Mouse (Mus musculus) embryo, embryonic 11 days (tissue): Measurements from ENCODE around the gene Slc29a1.

ENCODE experiments used
- DNase-seq: peaks from one replicate; pipeline ENCODE4 v3.0.0-alpha.2; 2015

The Slc29a1 gene

DNA sequence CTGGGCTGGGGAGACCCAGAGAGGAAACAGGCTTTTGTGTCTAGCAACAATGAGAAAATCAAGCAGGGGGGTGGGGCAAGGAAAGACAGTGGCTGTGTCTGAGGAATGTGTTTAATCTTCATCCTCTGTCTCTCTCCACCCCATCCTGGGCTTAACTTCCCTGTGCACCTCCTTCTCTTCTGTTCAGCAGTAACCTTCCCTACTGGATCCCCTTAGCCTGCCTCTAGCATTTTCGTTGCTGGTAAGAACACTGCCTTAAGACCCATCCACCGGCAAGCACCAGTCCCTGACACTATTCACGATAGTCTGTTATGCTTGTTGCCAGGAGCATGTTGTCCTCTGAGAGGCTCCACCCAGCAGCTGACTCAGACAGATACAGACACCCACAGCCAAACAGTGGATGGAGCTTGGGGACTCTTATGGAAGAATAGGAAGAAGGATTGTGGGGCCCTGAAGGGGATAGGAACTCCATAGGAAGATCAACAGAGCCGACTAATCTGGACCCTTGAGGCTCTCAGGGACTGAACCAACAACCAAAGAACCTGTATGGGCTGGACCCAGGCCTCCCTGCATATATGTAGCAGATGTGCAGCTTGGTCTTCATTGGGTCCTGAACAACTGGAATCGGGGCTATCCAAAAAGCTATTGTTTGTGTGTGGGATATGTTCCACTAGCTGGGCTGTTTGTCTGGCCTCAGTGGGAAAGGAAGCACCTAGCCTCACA, 10.9 kb upstream of the Slc29a1 start:
- DNase-seq, result no peak

DNA sequence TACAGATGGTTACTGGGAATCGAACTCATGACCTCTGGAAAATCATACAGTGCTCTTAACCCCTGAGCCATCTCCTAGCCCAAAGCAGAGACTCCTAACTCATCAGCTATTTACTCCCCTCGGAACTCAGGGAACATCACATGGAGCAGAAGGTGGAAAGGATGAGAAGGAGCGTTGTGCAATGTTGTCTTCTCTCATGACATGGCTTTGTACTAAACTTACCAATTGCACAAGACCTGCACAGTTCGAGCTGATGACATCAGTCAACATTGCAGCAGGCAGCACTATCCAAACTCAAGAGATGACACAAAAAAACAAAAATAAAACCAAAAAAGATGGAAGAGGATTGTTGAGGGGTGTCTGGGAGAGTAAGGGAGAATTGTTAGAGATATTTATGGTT, 9.0 kb upstream of the Slc29a1 start:
- no peak for DNase-seq

DNA sequence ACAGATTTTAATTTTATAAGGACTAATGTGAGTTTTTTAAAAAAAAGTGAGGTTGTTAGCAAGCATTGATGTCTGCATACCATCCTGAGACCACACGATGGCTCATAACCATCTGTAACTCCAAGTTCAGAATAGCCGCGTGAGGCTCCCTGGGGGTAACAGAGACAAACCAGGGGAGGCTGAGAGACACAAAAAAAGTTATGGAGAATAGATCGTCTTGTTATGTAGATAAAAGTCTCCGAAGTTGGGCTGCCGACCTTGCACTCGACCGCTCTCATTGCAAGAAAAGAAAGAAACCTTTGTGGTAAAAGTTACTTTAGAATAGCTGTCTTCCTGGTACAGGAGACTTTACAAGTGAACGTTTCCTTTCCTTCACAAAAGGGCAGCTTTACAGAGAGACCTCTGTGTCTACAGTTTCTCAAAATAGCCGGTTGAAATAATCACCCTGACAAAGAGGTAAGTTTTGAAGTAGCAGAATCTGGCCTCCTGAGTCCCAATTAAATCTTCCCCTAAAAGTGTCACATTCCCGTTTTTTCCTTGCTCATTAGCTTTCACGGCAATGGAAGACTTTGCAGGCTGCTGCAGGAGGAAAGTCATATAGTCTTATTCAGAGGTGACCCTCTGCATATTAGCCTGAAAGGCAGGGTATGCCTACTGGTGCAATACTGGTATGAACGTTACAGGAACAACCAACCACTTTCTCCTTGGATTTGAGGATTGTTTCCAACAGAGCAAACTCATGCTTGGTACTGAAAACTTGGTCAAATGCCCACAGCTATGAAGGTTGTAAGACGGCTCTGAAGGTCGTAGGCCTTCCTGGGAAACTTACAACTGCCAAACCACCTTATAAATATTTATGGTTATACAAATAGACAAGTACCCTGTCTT, 7.8 kb upstream of the Slc29a1 start:
- DNase-seq, result no peak

DNA sequence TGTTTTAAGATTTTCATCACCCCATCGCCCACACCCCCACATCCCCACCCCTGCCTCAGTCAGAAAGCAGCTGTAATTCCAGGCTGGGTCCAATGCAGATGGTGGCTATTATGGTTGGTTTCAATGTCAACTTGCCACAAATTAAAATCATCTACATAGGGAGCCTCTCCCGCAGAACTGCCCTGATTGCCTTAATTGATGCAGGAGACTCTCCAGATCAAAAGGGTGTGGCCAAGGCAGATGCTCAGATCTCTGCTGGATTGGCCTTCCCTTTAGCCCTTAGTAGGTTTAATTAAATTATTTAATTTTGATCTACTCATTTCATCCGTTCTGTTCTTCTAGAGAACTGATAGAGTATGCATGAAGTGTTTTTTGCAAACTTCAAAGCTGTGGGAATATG, 3.6 kb upstream of the Slc29a1 start:
- no peak for DNase-seq

DNA sequence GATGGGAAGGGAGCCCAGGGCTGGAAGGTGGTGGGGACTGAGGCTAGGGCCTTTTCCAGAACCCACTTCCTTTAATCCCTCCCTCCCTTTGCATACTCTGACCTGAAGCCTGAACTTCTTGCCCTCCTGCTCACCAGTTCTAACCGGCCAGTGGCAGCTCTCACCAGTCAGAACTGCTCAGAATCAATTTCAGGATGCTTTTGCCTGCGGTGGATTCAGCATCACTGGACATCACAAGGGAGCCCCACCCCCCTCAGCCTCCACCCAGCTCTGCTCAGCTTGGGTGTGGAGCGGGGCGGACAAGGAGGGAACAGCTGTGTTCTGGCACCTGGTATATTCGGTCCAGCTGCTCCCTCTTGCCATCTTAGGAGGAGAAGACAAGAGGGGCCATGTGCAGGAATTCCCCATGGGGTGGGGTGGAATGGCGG, 2.5 kb upstream of the Slc29a1 start, which contains the start of gene Mymx:
Gene Mymx (minus strand): TSS at position 226 of the 428 bp plus-strand sequence.
- peak; percentile 54 for DNase-seq

DNA sequence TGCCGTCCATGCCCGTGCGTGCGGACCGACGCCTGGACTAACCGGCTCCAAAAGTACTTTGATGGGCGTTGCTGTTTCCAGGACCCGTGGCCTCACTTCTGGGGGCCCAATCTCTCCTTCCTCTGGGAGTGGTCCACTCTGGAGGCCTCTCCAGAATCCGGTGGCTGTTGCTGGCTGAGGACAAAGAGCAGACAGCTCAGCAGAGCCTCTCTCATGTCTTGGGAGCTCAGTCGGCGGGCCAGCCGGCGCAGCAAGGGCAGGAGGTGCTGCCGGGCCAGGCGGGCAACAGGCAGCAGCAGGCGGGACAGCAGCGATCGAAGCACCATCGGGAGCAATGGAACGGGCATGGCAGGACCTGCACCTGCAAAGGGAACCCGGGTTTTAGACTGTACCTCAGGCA, 1.9 kb upstream of the Slc29a1 start:
- peak; percentile 23 for DNase-seq

DNA sequence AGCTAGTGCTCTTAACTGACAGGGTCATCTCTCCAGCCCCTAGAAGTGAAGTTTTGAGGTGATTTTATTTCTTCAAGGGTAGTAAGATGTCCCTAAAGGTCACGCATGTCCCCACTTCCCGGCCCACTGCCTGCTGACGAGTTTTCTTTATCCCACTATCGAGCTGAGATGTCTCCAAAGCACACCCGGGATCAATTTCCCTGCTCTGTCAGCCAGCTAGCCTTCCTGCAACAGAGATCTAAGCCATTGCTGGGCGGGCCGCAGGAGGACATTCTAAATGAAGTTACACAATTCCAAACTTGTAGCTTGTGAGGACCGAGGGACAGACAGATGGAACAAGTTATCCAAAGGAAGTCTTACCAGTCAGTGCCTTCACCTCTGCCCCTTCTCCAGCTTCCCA, 861 bp upstream of the Slc29a1 start:
- DNase-seq, result no peak

DNA sequence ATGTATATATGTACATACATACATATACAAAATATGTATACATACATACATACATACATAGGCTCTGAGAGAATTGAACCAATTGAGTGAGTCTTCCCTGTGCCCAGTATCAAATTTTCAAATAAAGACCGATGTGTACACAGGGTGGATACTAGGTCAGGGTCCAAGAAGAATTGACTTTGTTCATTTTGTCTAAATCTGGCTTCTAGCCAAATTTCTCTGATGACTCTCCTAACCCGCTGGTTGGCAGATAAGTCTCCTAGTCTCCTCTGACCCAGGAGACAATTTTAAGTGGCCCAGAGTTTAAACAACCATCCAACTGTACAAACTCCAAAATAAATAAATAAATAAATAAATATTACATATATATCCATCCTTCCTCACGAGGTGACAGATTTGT, 515 bp downstream of the Slc29a1 start:
- no peak for DNase-seq

DNA sequence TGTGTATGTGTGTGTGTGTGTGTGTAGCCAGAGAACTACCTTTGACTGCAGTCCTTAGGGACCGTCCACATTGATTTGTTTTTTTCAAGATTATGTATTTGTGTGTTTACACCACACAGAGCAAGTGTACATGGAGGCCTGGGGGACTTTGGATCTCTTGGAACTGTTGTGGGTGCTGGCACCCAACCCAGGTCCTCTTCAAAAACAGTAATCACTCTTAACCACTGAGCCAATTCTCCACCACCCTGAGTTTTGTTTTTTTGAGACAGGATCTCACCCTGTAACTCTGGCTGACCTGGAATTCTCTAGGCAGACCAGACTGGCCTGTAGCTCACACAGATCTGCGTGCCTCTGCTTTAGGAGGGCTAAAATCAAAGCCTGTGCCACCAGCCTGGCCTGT, 1.0 kb downstream of the Slc29a1 start:
- no peak for DNase-seq

DNA sequence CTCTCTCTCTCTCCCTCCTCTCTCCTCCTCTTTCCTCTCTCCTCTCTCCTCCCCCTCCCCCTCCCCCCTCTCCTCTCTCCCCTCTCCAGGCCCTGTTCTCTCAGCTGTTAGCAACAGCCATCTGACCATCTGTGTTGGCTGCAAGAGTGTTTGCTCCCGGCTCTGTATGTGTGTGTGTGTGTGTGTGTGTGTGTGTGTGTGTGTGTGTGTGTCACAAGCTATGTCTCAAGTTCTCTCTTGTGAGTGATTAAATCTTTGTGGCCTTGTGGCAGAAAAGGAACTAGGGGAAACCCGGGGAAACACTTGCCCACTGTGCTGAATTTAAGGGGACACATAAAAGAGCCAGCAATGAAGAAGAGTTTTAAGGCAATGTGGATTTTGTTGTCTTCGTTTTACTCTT, 1.6 kb downstream of the Slc29a1 start:
- peak; percentile 56 for DNase-seq

DNA sequence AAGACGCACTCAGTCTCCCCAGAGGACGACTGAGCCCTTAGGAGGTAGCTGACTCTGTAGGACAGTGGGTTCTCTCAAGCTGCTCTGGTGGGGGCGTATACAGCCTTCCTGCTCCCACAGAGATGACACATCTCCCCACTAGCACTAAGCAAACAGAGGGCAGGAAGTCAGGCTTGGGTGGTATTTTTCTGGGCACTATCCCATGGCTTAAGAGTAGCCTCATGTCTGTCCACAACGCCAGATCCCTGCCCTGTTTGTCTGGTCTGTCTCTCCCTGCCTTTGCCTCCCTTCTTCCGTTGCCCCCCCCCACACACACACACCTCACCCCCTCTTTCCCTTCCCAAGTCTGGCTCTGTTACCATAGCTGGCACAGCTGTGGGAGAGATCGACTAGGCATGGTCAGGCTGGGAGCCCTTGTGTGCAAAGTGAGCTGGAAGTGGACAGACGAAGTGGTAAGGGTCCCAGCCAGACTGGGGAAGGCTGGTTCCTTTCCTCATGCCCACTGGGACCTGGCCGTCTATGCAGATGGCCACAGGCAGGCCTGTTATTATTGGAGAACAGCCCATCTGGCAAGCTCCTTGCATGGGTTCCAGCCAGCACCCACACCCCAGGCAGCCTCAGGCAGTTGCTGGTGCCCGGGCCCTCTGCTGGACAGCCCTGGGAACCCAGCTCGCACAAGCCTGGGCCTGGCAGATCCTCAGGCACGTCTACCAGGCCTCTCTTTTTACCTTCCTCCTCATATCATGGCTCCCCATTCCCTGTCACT, 2.6 kb downstream of the Slc29a1 start:
- peak; percentile 71 for DNase-seq

DNA sequence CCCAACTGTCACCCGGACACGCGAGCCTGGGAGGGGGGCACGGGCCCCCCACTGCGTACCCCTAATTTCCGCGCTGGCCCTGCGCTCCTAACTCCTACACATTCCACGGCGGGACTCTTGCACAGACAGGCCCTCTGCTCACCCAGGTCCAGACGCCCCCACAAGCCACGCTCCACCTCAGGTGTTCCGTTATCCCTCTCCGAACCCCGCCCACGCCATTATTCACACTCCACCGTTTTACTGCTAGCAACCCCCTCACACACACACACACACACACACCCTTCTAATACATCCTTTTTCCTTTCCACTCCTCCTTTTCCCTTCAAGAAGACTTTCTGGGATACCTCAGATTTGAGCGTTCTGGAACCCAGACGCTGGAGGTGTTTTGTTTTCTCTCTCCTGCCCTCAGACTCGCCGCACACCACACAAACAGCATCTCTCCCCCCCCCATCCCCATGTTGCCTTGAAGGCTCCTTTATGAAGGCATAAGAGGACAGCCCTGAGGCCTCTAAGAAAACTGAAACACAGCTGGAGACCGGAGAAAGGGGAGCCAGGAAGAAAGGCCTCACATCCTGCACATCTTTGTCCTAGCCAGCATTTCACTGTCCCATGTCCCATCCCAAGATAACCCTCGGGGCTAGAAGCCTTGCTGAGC, 3.5 kb downstream of the Slc29a1 start:
- DNase-seq, result no peak

DNA sequence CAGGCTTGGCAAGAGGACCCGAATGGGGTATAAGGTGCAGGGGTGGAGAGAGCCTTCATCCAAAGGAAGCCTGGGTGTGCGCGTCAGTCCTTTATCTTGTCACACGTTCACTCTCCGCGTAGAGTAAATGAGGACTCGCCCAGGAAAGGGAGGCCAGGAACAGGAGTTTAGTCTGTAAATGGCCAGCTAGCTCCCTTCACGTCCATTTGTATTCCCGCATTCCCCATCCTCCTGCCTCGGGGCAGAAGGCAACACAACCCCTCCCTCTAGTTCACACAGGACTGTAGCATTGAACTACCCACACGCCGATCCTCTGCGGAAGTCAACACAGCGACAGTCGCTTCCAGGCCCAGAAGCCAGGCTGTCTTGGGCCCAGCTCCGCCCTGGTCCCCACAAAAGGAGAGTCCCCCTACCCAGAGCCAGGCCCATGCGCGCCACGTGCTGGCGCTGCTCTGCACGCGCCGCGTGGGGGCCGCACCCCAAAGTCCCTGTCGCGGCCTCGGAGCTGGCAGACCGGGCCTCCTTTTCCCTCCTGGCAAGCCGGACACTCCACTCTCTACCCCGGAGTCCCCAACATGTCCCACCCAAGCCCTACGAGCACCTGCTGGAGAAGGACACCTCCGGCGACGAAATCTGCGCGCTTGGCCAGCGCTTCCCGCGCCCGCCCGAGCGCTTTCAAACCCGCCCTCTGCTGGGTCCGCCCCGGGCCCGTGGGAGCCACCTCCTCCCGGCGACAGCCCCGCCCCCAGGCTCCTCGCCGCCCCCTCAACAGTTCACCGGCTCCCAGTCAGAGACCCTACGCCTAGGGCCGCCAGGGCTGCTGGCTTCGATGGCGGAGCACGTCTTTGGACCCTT, 4.3 kb downstream of the Slc29a1 start:
- DNase-seq, result peak; percentile 87

DNA sequence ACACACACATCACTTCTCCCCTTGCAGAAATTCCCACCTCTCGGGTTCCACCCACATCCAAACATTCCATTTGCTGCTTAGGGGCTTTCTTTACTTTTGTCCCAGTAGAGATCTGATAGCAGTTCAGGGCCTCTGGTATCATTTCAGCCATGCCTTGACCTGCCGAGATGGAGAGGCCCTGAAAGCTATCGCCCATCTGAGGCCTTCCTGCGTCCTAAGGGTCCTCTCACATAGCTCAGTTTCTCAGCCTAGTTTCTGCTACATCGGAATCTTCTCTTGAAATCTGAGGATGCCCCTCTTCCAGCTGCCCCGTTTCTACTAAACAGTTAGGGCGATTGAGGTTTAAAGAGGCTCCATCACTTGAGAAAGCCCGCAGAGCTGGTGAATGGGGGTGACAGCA, 5.2 kb downstream of the Slc29a1 start:
- no peak for DNase-seq

DNA sequence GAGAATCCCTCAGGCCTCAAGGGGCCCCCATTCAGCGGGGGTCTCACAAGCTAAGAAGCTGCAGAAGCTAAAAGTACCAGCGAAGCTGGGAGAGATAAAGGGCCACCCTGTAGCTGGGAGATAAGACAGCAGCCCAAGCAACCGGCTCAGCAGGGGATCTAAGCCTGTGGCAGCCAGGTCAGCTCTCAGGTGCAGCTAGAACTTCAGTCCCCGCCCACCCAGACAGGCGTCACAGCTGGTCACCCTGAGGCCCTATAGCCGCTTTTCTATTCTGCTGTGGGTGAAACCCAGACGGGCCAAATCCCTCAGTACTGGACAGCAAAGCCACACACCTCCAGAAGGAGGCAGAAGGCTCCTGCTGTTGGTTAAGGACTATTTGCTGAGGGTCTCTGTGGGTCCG, 5.9 kb downstream of the Slc29a1 start:
- DNase-seq, result peak; percentile 29

DNA sequence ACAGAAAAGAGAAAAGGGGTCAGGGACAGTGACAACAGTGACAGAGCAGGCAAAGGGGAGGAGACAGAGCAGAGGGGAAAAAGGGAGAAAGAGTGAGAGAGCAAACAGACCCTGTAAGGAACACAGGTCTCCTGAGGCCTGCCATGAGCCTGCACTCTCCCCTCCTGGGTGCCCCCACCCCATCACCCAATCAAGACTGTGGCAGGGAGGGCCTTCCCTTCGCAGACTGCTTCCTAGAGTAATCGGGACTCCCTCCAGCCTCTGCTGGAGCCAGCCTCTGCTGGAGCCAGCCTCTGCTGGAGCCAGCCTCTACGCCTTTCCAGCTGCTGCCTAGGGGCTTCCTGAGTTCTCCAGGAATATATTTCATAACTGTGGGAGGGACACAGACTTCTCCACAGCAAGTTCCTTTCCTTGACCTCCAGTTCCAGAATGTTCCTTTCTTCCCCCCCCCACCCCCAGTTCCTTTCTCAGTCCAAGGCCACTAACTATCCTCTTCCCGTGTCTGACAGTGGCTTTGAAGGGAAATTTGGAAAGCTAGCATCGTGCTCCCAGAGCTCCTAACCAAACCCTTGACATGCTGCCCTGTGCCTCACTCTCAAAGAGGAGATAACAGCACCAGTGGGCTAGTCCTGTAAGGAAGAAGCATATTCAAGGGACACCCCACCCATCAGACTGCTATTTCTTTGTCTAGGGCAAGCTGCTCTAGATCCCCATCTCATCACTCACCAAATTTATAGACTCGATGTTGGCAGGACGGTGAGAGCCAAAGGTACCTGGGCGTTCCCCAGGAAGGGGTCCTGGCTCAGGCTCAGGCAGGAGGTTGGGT, 6.6 kb downstream of the Slc29a1 start:
- DNase-seq, result no peak

DNA sequence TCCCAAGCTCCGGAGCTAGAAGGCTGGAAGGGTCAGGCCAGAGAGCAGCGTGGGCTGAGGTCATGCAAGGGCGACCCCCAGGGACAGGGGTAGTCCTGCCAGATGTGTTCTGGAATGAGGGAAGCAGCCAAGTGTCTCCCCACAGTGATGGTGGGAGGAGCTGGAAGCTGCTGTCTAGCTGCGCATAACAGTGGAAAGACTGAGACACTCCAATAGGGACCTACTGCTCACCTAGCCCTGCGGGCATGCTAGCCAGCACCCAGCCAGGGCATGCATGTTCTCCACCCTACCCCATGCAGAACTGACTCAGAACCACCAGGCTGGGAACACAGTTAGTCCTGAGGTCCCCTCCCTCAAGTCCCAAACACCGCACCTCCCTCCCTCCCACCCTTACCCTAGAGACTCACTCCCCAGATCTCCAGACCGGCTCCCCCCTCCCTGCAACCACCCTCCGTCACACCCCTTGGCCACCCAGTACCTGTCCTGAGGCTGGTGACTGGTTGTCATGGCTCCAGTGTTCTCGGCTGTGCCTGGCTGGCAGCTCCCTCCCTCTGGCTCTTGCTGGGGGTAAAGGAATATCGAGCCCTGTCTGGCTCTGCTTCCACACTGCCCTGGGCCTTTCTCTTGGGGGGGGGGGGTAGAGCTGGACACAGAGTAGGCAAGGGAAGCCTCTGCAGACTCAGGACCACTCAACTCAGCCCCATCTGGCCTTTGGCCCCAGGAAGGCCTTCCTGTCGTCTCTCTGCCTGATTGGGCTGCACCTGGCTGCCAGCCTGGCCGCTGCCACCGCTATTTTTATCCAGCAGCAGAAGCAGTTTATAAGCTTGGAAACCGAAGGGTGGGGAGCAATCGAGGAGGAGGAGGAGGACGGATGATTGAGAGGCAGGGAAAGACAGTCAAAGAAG, 7.5 kb downstream of the Slc29a1 start:
- DNase-seq, result no peak

DNA sequence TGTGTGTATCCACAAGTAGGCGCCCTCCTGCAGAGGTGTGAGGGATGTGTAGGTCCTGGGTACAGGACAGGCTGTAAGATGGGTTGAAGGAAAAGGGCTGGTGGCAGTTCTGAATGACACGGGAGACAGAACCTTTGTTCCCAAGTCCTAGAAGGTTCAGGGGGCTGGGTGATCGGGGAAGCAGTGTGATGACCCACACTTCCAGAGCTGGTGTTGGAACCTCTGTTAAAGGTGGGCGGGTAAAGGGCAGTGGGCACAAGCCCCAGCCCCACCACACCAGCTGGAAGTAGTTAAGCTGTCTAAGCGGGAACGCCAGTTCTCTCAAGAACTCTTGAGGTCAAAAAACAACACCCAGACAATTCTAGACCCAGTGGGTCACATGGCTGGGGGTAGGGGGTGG, 9.0 kb downstream of the Slc29a1 start:
- DNase-seq, result no peak

DNA sequence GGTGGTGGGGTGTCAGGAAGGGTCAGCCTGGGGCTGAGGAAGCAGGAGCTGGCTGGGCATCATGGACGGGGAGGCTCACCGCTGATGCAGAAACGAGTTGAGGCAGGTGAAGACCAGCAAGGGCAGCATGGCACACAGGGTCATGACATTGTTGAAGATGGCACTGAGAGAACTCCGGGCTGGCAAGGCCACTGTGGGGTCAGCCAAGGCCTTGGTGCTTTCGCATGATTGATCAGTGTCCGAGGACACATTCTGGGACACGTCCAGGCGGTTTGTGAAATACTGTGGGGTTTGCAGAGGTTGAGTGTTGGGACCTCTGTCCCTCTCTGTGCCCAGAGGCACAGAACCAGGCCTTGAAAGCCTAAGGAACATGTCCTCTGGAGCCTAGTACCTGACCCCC, 9.6 kb downstream of the Slc29a1 start:
- DNase-seq, result no peak

DNA sequence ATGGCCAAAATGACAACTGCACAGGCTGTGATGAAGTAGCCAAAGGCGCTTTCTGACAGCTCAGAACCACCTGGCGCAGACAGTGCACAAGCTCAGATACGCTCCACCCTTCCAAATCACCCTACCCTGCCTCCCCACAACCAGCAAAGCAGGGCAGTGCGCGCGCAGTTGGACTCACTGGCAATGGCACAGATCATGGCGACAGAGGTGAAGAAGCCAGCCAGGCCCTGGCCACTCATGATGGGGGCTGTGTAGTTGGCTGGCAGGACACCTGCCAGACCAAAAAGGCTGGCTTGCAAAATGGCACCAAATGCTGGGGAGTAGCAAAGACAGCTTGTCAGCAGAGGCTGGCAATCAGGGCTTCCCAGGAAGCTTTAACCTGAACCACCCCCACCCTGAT, 10.2 kb downstream of the Slc29a1 start:
- DNase-seq, result no peak
